Mouse (Mus musculus) forebrain, embryonic 14.5 days (tissue): ENCODE measurements at regions not wholly inside any gene's neighbourhood (a gene's known extent, or its start where the extent isn't known, plus 50 kb on each side); places are given as distances from the start of the nearest gene placed in this dataset.
A peak's percentile ranks its signal among the peaks of the same experiment; 100 is the strongest.

Experiments
- ATAC-seq: fragments of 200-750 bp; cut with Nextera tagmentation; 2 replicates; pipeline ENCODE4 v1.8.0; 2017; ENCODE audit warnings: mild to moderate bottlenecking, moderate library complexity
- DNase-seq: peaks from one replicate; pipeline ENCODE4 v3.0.0-alpha.2; 2015; ENCODE audit warnings: low spot score
- H3K27ac ChIP-seq: fragments of 300-500 bp; sonication (generic); 2 replicates; pipeline ENCODE4 v1.5.1; 2014; ENCODE audit warnings: low read depth, mild to moderate bottlenecking, control low read depth, low read length, moderate library complexity
- H3K27me3 ChIP-seq: fragments of 300-500 bp; sonication (generic); replicated peaks from 2 replicates; pipeline ENCODE4 v1.6.1; 2014; ENCODE audit warnings: low read length, control low read depth, mixed read lengths; ENCODE audit not compliant: control insufficient read depth, insufficient read depth
- H3K36me3 ChIP-seq: fragments of 300-500 bp; sonication (generic); 2 replicates; pipeline ENCODE4 v1.6.1; 2014; ENCODE audit warnings: low read length, control low read depth; ENCODE audit not compliant: control insufficient read depth, insufficient read depth
- H3K4me1 ChIP-seq: fragments of 300-500 bp; sonication (generic); 2 replicates; pipeline ENCODE4 v1.6.1; 2014; ENCODE audit warnings: antibody characterized with exemption, low read length, control low read depth; ENCODE audit not compliant: control insufficient read depth, insufficient read depth
- H3K4me2 ChIP-seq: fragments of 300-500 bp; sonication (generic); 2 replicates; pipeline ENCODE4 v1.6.1; 2014; ENCODE audit warnings: mild to moderate bottlenecking, control low read depth, low read length
- H3K4me3 ChIP-seq: fragments of 300-500 bp; sonication (generic); 2 replicates; pipeline ENCODE4 v1.5.1; 2014; ENCODE audit warnings: low read depth, low read length, control low read depth
- H3K9ac ChIP-seq: fragments of 300-500 bp; sonication (generic); 2 replicates; pipeline ENCODE4 v1.6.1; 2014; ENCODE audit warnings: mild to moderate bottlenecking, low read length, control low read depth, moderate library complexity
- H3K9me3 ChIP-seq: fragments of 300-500 bp; sonication (generic); replicated peaks from 2 replicates; pipeline ENCODE4 v1.6.1; 2016; ENCODE audit warnings: low read length, control low read depth, mixed read lengths; ENCODE audit not compliant: control insufficient read depth
- WGBS: fragments of 180-500 bp; shearing (Covaris S2); extraction: QIAGEN DNeasy Blood & Tissue Kit; methylation state at CpG from one replicate; pipeline ENCODE4 v1.1.7; 2014; 5-methylcytosine and 5-hydroxymethylcytosine counted together

GRCm38 (mm10) chr1:63903201-63903600 lies 134.1 kb upstream of the 4933402D24Rik start:
- H3K4me3 ChIP-seq: no peak overlapping the region
- H3K27ac ChIP-seq: no peak overlapping the region
- WGBS: 80% methylated on average over 3 of the region's 3 CpGs
- H3K4me2 ChIP-seq: no peak overlapping the region
- DNase-seq: no peak
- ATAC-seq: no peak
- H3K9me3 ChIP-seq: no peaks in the 10 kb centered on the region
- no peaks in the 10 kb centered on the region for H3K36me3 ChIP-seq
- no peaks in the 10 kb centered on the region for H3K27me3 ChIP-seq
- no peak overlapping the region for H3K9ac ChIP-seq
- H3K4me1 ChIP-seq: peaks cover 11% of the 10 kb centered on the region

GRCm38 (mm10) chr1:63902391-63902790 lies 133.3 kb upstream of the 4933402D24Rik start:
- WGBS: 58% methylated on average over 1 of the region's 1 CpGs
- Histone ChIP-seq H3K4me1 (peaks cover 11% of the 10 kb centered on the region), H3K4me3 (no peak overlapping the region), H3K9me3 (no peaks in the 10 kb centered on the region), H3K9ac (no peak overlapping the region), H3K27ac (no peak overlapping the region), H3K4me2 (no peak overlapping the region), H3K27me3 (no peaks in the 10 kb centered on the region), H3K36me3 (no peaks in the 10 kb centered on the region)
- DNase-seq: no peak
- no peak for ATAC-seq

- no peak overlapping the region for H3K4me3 ChIP-seq
- no peak overlapping the region for H3K4me2 ChIP-seq
- ATAC-seq: 0 out of 2 replicates have a peak, but pooled peaks have one; percentile 20
- H3K9ac ChIP-seq: no peak overlapping the region
- no peaks in the 10 kb centered on the region for H3K9me3 ChIP-seq
- no peaks in the 10 kb centered on the region for H3K27me3 ChIP-seq
- no peaks in the 10 kb centered on the region for H3K36me3 ChIP-seq
- H3K4me1 ChIP-seq: peaks cover 11% of the 10 kb centered on the region
- no peak overlapping the region for H3K27ac ChIP-seq
- DNase-seq: peak; percentile 55
- WGBS: 38% methylated on average over 10 of the region's 10 CpGs
These were observed 130.8 kb upstream of the 4933402D24Rik start for GRCm38 (mm10) chr1:63899631-63900577.

- Histone ChIP-seq H3K36me3 (no peaks in the 10 kb centered on the region), H3K4me3 (no peak overlapping the region), H3K9ac (no peak overlapping the region), H3K4me1 (peaks cover 11% of the 10 kb centered on the region), H3K4me2 (no peak overlapping the region), H3K9me3 (no peaks in the 10 kb centered on the region), H3K27me3 (no peaks in the 10 kb centered on the region), H3K27ac (no peak overlapping the region)
- no peak for ATAC-seq
- no peak for DNase-seq
- WGBS: 73% methylated on average over 2 of the region's 2 CpGs
These were observed 129.7 kb upstream of the 4933402D24Rik start for GRCm38 (mm10) chr1:63898766-63899165.

GRCm38 (mm10) chr1:63897556-63897955 lies 128.5 kb upstream of the 4933402D24Rik start:
- DNase-seq: no peak
- peaks cover 11% of the 10 kb centered on the region for H3K4me1 ChIP-seq
- no peak overlapping the region for H3K4me3 ChIP-seq
- no peak overlapping the region for H3K27ac ChIP-seq
- ATAC-seq: no peak
- 45% methylated on average over 2 of the region's 2 CpGs for WGBS
- no peak overlapping the region for H3K4me2 ChIP-seq
- H3K36me3 ChIP-seq: no peaks in the 10 kb centered on the region
- H3K9ac ChIP-seq: no peak overlapping the region
- no peaks in the 10 kb centered on the region for H3K27me3 ChIP-seq
- no peaks in the 10 kb centered on the region for H3K9me3 ChIP-seq

GRCm38 (mm10) chr1:63879570-63879969 lies 110.5 kb upstream of the 4933402D24Rik start:
- Histone ChIP-seq H3K9me3 (no peaks in the 10 kb centered on the region), H3K4me1 (no peaks in the 10 kb centered on the region), H3K4me2 (no peak overlapping the region), H3K27ac (no peak overlapping the region), H3K36me3 (no peaks in the 10 kb centered on the region), H3K4me3 (no peak overlapping the region), H3K27me3 (no peaks in the 10 kb centered on the region), H3K9ac (no peak overlapping the region)
- DNase-seq: no peak
- WGBS: 92% methylated on average over 3 of the region's 3 CpGs
- ATAC-seq: no peak

- Histone ChIP-seq H3K36me3 (no peaks in the 10 kb centered on the region), H3K4me2 (no peak overlapping the region), H3K27me3 (no peaks in the 10 kb centered on the region), H3K9me3 (no peaks in the 10 kb centered on the region), H3K4me3 (no peak overlapping the region), H3K9ac (no peak overlapping the region), H3K27ac (no peak overlapping the region), H3K4me1 (no peaks in the 10 kb centered on the region)
- no peak for ATAC-seq
- peak; percentile 62 for DNase-seq
- WGBS: 85% methylated on average over 5 of the region's 5 CpGs
These were observed 107.7 kb upstream of the 4933402D24Rik start for GRCm38 (mm10) chr1:63876589-63877251.

- H3K9me3 ChIP-seq: no peaks in the 10 kb centered on the region
- H3K36me3 ChIP-seq: no peaks in the 10 kb centered on the region
- no peak overlapping the region for H3K9ac ChIP-seq
- no peak for DNase-seq
- WGBS: 86% methylated on average over 2 of the region's 3 CpGs
- no peak overlapping the region for H3K27ac ChIP-seq
- no peaks in the 10 kb centered on the region for H3K4me1 ChIP-seq
- no peak for ATAC-seq
- H3K4me2 ChIP-seq: no peak overlapping the region
- no peak overlapping the region for H3K4me3 ChIP-seq
- H3K27me3 ChIP-seq: no peaks in the 10 kb centered on the region
These were observed 106.4 kb upstream of the 4933402D24Rik start for GRCm38 (mm10) chr1:63875297-63875962.
